Mouse (Mus musculus) midbrain, embryonic 10.5 days (tissue): ENCODE results near the gene Dusp23. TPM values are rescaled to one million over a fixed set of nuclear protein-coding genes. Genes with fewer than 3 reads are reported as not detected.

Source experiments
- DNase-seq: peaks from one replicate; pipeline ENCODE4 v3.0.0-alpha.2; 2017; ENCODE audit warnings: low spot score
- H3K27ac ChIP-seq: fragments of 300-500 bp; sonication (generic); replicated peaks from 2 replicates; pipeline ENCODE4 v1.5.1; 2016; ENCODE audit warnings: mild to moderate bottlenecking
- H3K27me3 ChIP-seq: fragments of 300-500 bp; sonication (generic); 2 replicates; pipeline ENCODE4 v1.6.1; 2016; ENCODE audit warnings: low read depth, mild to moderate bottlenecking; ENCODE audit not compliant: poor library complexity, severe bottlenecking
- H3K36me3 ChIP-seq: fragments of 300-500 bp; sonication (generic); 2 replicates; pipeline ENCODE4 v1.6.1; 2016; ENCODE audit warnings: mild to moderate bottlenecking, moderate library complexity
- H3K4me1 ChIP-seq: fragments of 300-500 bp; sonication (generic); 2 replicates; pipeline ENCODE4 v1.6.1; 2016
- H3K4me3 ChIP-seq: fragments of 300-500 bp; sonication (generic); 2 replicates; pipeline ENCODE4 v1.5.1; 2016; ENCODE audit warnings: mild to moderate bottlenecking, moderate library complexity
- H3K9me3 ChIP-seq: fragments of 300-500 bp; sonication (generic); replicated peaks from 2 replicates; pipeline ENCODE4 v1.6.1; 2016; ENCODE audit warnings: mild to moderate bottlenecking
- WGBS: fragments of 180-500 bp; shearing (Covaris S2); methylation state at CpG from one replicate; pipeline ENCODE4 v1.1.7; 2016; 5-methylcytosine and 5-hydroxymethylcytosine counted together
- polyA plus RNA-seq: library from polyadenylated mRNA; unstranded; fragments of >200 nt; fragmentation: Nextera tagmentation; extraction: Ambion mirVana; gene quantifications from 2 replicates; pipeline ENCODE4 v1.2.1, GENCODE M21; 2016

The Dusp23 gene
- polyA plus RNA-seq, 1 experiment from 2014 or later = 9.1 TPM

DNA sequence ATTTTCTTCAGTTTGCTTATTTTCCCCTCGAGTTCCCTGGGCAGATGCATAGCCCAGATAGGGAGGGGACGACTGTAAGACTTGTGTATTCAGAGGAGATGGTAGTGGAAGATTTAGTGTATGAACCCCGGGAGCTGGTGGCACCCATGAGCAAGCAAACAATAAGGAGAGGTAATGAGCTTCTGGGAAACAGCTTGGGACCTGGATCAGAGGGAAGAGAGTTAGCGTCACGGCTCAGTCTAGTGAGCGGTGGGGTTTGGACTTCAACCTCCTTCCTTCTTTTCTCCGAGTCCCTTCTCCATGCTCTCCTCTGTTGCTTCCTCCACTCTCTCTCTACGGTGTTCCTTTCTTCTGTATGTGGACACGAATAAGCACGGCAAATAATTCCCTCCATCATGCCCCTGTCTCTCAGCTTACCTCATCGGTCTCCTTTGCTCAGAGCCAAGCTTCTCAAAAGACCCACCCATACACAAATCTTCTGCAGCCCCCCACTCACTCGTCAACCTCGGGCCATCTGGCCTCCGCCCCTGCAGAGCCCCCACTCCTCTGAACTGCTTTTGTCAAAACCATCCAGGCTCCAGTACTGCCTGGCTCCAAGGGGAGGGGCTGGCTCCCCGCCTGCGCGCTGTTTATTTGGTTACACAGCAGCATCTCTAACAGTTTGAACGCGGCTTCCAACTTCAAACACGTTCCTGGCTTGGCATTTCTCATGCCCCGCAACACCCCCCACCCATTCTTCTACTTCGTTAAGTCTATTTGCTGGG lies 16.0 kb downstream of the Dusp23 start:
- peak; percentile 45 for DNase-seq
- H3K36me3 ChIP-seq = no peaks in the 10 kb centered on the region
- peaks cover 16% of the 10 kb centered on the region for H3K4me1 ChIP-seq
- H3K4me3 ChIP-seq = peak overlapping the region; percentile 50
- H3K9me3 ChIP-seq = no peaks in the 10 kb centered on the region
- whole genome bisulfite sequencing = 19% methylated on average over 22 of the region's 22 CpGs
- H3K27me3 ChIP-seq = no peaks in the 10 kb centered on the region
- peak overlapping the region; percentile 75 for H3K27ac ChIP-seq

- Histone ChIP-seq H3K27ac (no peak overlapping the region), H3K9me3 (no peaks in the 10 kb centered on the region), H3K4me3 (no peak overlapping the region), H3K4me1 (peaks cover 16% of the 10 kb centered on the region), H3K27me3 (no peaks in the 10 kb centered on the region), H3K36me3 (no peaks in the 10 kb centered on the region)
- WGBS = 86% methylated on average over 4 of the region's 4 CpGs
- DNase-seq = no peak
Observed at GRCm38 (mm10) chr1:172615412-172615811, 17.4 kb downstream of the Dusp23 start.

DNA sequence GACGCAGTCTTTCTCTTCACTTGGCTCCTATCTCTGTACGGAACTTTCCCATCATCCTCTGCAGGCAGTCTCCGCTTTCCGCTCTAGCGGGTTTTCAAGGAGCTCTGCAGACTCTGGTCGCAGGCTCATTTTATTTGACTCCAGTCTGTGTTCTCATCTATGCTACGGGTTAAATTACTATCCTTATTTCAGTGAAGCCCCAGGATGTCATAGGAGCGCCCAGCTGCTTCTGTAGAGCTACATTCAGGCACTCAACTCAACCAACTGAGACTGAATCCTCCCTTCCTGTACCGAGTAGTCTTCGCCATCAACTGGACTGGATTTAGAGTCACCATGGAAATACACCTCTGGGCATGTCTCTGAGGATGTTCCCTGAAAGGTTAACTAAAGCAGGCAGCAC lies 18.1 kb downstream of the Dusp23 start:
- no peaks in the 10 kb centered on the region for H3K36me3 ChIP-seq
- no peak for DNase-seq

DNA sequence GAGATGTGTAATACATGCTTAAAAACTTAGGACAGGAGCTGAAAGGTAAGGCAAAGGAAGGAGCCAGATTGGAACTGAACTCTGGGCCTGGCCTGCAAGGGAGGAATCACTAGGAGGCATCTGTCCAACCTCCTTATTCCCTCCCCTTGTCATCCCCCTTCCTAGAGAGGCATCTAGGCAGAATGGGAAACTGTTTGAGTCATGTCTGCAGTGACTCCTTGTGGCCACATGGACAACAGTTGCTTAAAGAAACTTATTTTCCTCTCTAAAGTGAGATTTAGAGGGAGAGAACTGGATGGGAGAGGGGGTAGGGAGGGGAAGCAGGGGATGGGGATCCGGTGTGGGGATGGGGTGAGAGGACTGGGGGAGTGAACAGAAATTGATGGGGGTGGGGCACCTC lies 20.0 kb downstream of the Dusp23 start:
- DNase-seq = no peak
- no peak overlapping the region for H3K4me3 ChIP-seq
- H3K9me3 ChIP-seq = no peaks in the 10 kb centered on the region
- peaks cover 15% of the 10 kb centered on the region for H3K4me1 ChIP-seq
- 41% methylated on average over 1 of the region's 1 CpGs for WGBS
- no peaks in the 10 kb centered on the region for H3K36me3 ChIP-seq
- no peak overlapping the region for H3K27ac ChIP-seq
- no peaks in the 10 kb centered on the region for H3K27me3 ChIP-seq

More for the DNA sequence above, 18.1 kb downstream of the Dusp23 start:
- WGBS = 91% methylated on average over 10 of the region's 10 CpGs
- Histone ChIP-seq H3K4me1 (peaks cover 16% of the 10 kb centered on the region), H3K27ac (no peak overlapping the region), H3K27me3 (no peaks in the 10 kb centered on the region), H3K4me3 (no peak overlapping the region), H3K9me3 (no peaks in the 10 kb centered on the region)

DNA sequence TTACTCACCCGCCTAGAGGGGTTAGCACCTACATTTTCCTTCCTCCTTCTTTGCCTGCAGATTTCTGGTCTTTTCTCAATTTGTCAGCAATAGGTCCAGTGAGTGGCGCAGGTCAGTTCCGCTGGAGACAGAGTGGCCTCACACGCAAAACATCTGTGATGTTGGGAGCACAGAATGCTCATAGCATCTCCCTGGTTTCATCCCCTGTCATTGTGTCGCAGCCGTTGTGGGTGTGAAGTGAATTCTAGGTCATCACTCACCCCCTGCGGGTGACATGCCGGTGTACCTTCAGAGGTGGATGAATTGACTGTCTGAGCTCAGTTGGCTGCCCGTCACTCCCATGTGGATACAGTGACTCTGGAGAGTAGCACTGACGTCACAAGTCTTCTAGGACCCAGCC lies 21.5 kb downstream of the Dusp23 start:
- 89% methylated on average over 10 of the region's 10 CpGs for WGBS
- no peaks in the 10 kb centered on the region for H3K27me3 ChIP-seq
- peaks cover under 1% of the 10 kb centered on the region for H3K4me1 ChIP-seq
- H3K4me3 ChIP-seq = no peak overlapping the region
- H3K9me3 ChIP-seq = no peaks in the 10 kb centered on the region
- no peaks in the 10 kb centered on the region for H3K36me3 ChIP-seq
- H3K27ac ChIP-seq = no peak overlapping the region
- no peak for DNase-seq

DNA sequence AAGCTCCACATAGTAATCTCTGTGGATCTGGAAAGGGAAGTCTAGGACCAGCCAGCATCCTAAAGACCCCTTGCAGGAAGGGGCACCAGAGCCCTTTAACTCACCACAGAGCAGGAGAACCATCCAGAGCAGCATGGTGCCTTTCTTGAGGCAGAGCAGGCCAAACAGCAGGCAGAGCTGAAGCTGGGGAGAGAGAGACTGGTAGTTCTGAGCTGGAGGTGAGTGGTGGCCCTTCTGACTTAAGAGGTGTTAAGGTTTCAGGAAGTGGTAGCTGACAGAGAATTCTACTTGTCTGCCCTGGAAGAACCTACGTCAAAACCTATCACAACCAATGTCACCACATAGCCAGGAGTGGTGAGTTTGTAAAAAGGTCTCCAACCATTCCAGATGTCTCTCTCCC lies 30.4 kb downstream of the Dusp23 start, which contains the start of gene Fcrl6:
Gene Fcrl6 (minus strand): TSS at position 226 of the 400 bp plus-strand sequence.
- no peak for DNase-seq
- no peak within 1 kb of the TSS for H3K27ac ChIP-seq
- no peaks in the 10 kb centered on the region for H3K36me3 ChIP-seq
- no peaks in the 10 kb centered on the region for H3K27me3 ChIP-seq
- WGBS = 74% methylated on average over 1 of the region's 1 CpGs
- H3K4me3 ChIP-seq = no peak within 1 kb of the TSS
- no peaks in the 10 kb centered on the region for H3K4me1 ChIP-seq
- no peaks in the 10 kb centered on the region for H3K9me3 ChIP-seq

DNA sequence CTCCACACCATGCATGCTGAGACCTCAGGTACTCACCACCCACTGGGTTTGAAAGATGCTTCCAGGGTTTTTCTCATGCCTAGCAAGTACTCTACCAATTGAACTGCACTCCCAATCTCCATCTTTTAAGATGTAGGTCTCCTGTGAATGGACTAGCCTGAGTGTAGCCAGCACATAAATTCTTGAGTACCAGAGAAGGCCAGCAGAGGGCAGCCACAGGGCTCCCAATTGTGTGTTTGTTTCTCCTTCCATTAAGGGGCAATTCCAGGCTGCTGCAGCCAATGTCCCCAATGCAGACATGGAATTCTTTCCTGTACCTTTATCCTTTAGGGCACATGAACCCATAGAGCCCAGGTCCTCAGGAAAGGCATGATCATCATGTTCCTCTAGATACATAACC lies 38.3 kb downstream of the Dusp23 start:
- no peaks in the 10 kb centered on the region for H3K9me3 ChIP-seq
- no peak overlapping the region for H3K27ac ChIP-seq
- H3K4me3 ChIP-seq = no peak overlapping the region
- no peaks in the 10 kb centered on the region for H3K27me3 ChIP-seq
- no peaks in the 10 kb centered on the region for H3K4me1 ChIP-seq
- DNase-seq = peak; percentile 53
- H3K36me3 ChIP-seq = no peaks in the 10 kb centered on the region

GRCm38 (mm10) chr1:172593956-172594355 lies 38.8 kb downstream of the Dusp23 start:
- Histone ChIP-seq H3K27ac (no peak overlapping the region), H3K4me3 (no peak overlapping the region), H3K9me3 (no peaks in the 10 kb centered on the region), H3K36me3 (no peaks in the 10 kb centered on the region), H3K27me3 (no peaks in the 10 kb centered on the region), H3K4me1 (no peaks in the 10 kb centered on the region)
- no peak for DNase-seq
- 89% methylated on average over 2 of the region's 2 CpGs for WGBS

- DNase-seq = no peak
- no peaks in the 10 kb centered on the region for H3K27me3 ChIP-seq
- no peak overlapping the region for H3K27ac ChIP-seq
- no peak overlapping the region for H3K4me3 ChIP-seq
- H3K36me3 ChIP-seq = no peaks in the 10 kb centered on the region
- H3K4me1 ChIP-seq = no peaks in the 10 kb centered on the region
- 66% methylated on average over 3 of the region's 3 CpGs for WGBS
- no peaks in the 10 kb centered on the region for H3K9me3 ChIP-seq
Observed at GRCm38 (mm10) chr1:172593321-172593720, 39.4 kb downstream of the Dusp23 start.

DNA sequence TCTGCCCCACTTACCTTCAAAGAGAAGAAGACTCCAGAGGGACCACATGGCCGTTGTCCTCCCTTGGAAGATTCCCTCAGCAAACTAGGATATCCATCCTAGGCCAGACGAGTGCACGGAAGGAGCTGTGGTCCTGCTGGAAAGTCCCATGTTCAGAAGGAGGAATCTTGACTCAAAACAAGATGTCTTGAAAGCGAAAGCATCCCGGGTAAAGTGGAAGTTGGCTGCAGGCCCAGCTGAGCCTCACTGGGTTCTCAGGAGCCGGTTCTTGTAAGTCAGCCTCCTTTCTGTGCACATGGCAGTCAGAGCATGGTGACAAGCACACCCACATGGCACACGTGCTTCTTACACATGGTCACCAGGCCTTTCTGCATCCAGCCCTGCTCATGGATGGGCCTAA lies 42.4 kb downstream of the Dusp23 start, which contains the start of gene Slamf8:
Gene Slamf8 (minus strand): TSS at position 184 of the 400 bp plus-strand sequence.
- no peaks in the 10 kb centered on the region for H3K9me3 ChIP-seq
- no peak for DNase-seq
- peaks cover 16% of the 10 kb centered on the region for H3K4me1 ChIP-seq
- H3K27ac ChIP-seq = no peak within 1 kb of the TSS
- H3K4me3 ChIP-seq = no peak within 1 kb of the TSS
- peaks cover 21% of the 10 kb centered on the region for H3K27me3 ChIP-seq
- WGBS = 86% methylated on average over 7 of the region's 7 CpGs
- no peaks in the 10 kb centered on the region for H3K36me3 ChIP-seq

- no peak overlapping the region for H3K27ac ChIP-seq
- H3K4me1 ChIP-seq = peaks cover 20% of the 10 kb centered on the region
- H3K4me3 ChIP-seq = 0 out of 2 replicates have a peak overlapping the region, but pooled peaks have one; percentile 12
- DNase-seq = no peak
- H3K9me3 ChIP-seq = no peaks in the 10 kb centered on the region
- H3K27me3 ChIP-seq = peaks cover 43% of the 10 kb centered on the region
- H3K36me3 ChIP-seq = no peaks in the 10 kb centered on the region
- WGBS = 26% methylated on average over 26 of the region's 26 CpGs
Observed at GRCm38 (mm10) chr1:172585612-172586567, 46.9 kb downstream of the Dusp23 start.

- H3K36me3 ChIP-seq = no peaks in the 10 kb centered on the region
- no peak overlapping the region for H3K27ac ChIP-seq
- no peak overlapping the region for H3K4me3 ChIP-seq
- DNase-seq = no peak
- H3K4me1 ChIP-seq = peaks cover 20% of the 10 kb centered on the region
- H3K27me3 ChIP-seq = peaks cover 43% of the 10 kb centered on the region
- no peaks in the 10 kb centered on the region for H3K9me3 ChIP-seq
- WGBS = 54% methylated on average over 4 of the region's 4 CpGs
Observed at GRCm38 (mm10) chr1:172585026-172585425, 47.7 kb downstream of the Dusp23 start.

- Histone ChIP-seq H3K4me1 (peaks cover 20% of the 10 kb centered on the region), H3K36me3 (no peaks in the 10 kb centered on the region), H3K4me3 (no peak overlapping the region), H3K27me3 (peaks cover 43% of the 10 kb centered on the region), H3K27ac (no peak overlapping the region), H3K9me3 (no peaks in the 10 kb centered on the region)
- DNase-seq = no peak
- 81% methylated on average over 6 of the region's 6 CpGs for WGBS
Observed at GRCm38 (mm10) chr1:172584271-172584670, 48.5 kb downstream of the Dusp23 start.
